Mouse (Mus musculus) ES-E14 (cell line): ENCODE results near the gene Cryaa. TPM values are rescaled to one million over a fixed set of nuclear protein-coding genes. Genes with fewer than 3 reads are reported as not detected.

Experiments
- DNase-seq: peaks from one replicate; pipeline ENCODE4 v3.0.0-alpha.2; 2013; ENCODE audit warnings: low read depth, low spot score
- H3K27ac ChIP-seq: 2 replicates; pipeline ENCODE4 v1.5.1; 2012; ENCODE audit warnings: low read depth, mild to moderate bottlenecking, low read length, moderate library complexity, mixed read lengths; ENCODE audit not compliant: poor library complexity, insufficient read depth, severe bottlenecking
- H3K36me3 ChIP-seq: 2 replicates; pipeline ENCODE4 v1.6.1; 2012; ENCODE audit warnings: mild to moderate bottlenecking, low read length, moderate library complexity, mixed read lengths; ENCODE audit not compliant: control insufficient read depth, poor library complexity, insufficient read depth, severe bottlenecking
- H3K4me1 ChIP-seq, 2 experiments: fragments of 150-350 bp in 1 of 2; sonication (generic) in 1 of 2; 2 replicates each; pipeline ENCODE4 v1.6.1; 2012; ENCODE audit warnings: low read length in 2 of 2, mild to moderate bottlenecking in 1 of 2, mixed read lengths in 1 of 2; ENCODE audit not compliant: control insufficient read depth in 2 of 2, insufficient read depth in 2 of 2, poor library complexity in 1 of 2
- H3K4me3 ChIP-seq, 2 experiments: fragments of 150-350 bp in 1 of 2; sonication (generic) in 1 of 2; 2 replicates each; pipeline ENCODE4 v1.5.1; 2012; ENCODE audit warnings: low read length in 2 of 2, low read depth in 1 of 2, mild to moderate bottlenecking in 1 of 2, mixed read lengths in 1 of 2; ENCODE audit not compliant: insufficient read depth in 1 of 2, poor library complexity in 1 of 2, severe bottlenecking in 1 of 2
- H3K9ac ChIP-seq: 2 replicates; pipeline ENCODE4 v1.6.1; 2012; ENCODE audit warnings: low read depth, mild to moderate bottlenecking, low read length, mixed read lengths; ENCODE audit not compliant: poor library complexity, insufficient read depth, severe bottlenecking
- H3K9me3 ChIP-seq: fragments of 150-350 bp; sonication (generic); 2 replicates; pipeline ENCODE4 v1.6.1; 2012; ENCODE audit warnings: low read depth, mild to moderate bottlenecking, low read length; ENCODE audit not compliant: control insufficient read depth, insufficient read depth
- CHD2 ChIP-seq: IDR thresholded peaks from 2 replicates; pipeline ENCODE4 v1.6.1; 2014; ENCODE audit warnings: mild to moderate bottlenecking, low read depth, low read length, inconsistent platforms
- HCFC1 ChIP-seq: IDR thresholded peaks from 2 replicates; pipeline ENCODE4 v1.6.1; 2012; ENCODE audit warnings: low read length, inconsistent platforms, borderline replicate concordance; ENCODE audit not compliant: insufficient read depth
- MAFK ChIP-seq: IDR thresholded peaks from 2 replicates; pipeline ENCODE4 v1.6.1; 2014; ENCODE audit warnings: mild to moderate bottlenecking, low read depth, low read length, inconsistent platforms; ENCODE audit not compliant: insufficient read depth
- ZC3H11A ChIP-seq: IDR thresholded peaks from 2 replicates; pipeline ENCODE4 v1.6.1; 2012; ENCODE audit warnings: low read depth, mild to moderate bottlenecking, inconsistent platforms, low read length, borderline replicate concordance
- ZNF384 ChIP-seq: IDR thresholded peaks from 2 replicates; pipeline ENCODE4 v1.6.1; 2012; ENCODE audit warnings: low read depth, low read length, inconsistent platforms
- in situ Hi-C, 2 experiments: fragments of 600-800 bp; cut with MboI; formaldehyde crosslinking; loops; one replicate each; pipeline ENCODE4 v1.15.1; 2025; ENCODE audit warnings: low sequenced_read_pairs in 2 of 2, inconsistent platforms in 1 of 2; ENCODE audit not compliant: unreplicated experiment in 2 of 2
- total RNA-seq: library from RNA; depleted of rRNA; stranded (reverse); fragments of 300-350 nt; gene quantifications from 2 replicates; pipeline ENCODE4 v1.2.3, GENCODE M21; 2012

The Cryaa gene
- total RNA-seq, 1 experiment: 0.36 TPM

DNA sequence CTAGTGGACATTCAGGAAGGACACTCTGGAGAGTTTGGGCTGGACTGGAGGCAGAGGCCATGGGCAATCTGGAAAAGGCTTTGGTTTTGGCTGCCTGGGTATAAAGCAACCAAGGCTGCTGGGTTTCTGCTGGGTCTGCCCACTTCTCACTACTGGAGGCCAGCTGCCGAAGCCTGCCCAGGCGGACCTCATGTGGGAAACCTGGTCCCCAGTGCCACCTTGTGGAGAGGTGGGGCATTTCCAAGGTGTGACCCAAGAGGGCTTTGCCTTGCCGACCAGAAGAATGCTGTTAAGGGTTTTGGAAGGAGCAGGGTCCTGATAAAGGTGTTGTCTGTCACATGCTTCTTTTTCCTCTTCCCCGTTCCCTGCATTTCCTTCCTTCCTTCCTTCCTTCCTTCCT lies 12.8 kb upstream of the Cryaa start:
- in situ Hi-C loops: loop anchor here in 1 of 2 experiments (10.0 kb wide), 1 partner anchor 150 kb away; the partner anchor contains the start of gene Wdr4

DNA sequence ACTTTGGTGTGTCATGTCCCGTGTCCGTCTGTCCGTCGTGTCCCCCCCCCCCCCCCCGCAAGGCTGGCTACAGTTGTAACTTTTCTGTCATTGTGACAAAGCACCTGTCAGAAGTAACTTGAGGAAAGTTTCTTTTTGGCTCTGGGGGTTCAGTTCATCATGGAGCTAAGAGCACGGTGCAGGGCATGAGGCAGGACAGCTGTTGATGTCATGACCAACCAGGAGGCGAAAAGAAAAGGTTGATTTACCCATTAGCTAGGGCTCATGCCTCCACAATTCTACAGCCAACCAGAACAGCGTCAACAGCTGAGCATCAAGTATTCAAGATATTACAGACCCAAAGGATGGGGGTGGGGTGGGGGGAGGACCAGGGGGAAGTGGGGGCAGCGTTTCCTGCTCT lies 9.3 kb upstream of the Cryaa start:
- no peaks in the 10 kb centered on the region for H3K9me3 ChIP-seq
- no peak overlapping the region for H3K9ac ChIP-seq
- peaks cover 0 to 2% of the 10 kb centered on the region in 2 experiments; a peak in 2 of 4 replicates for H3K4me1 ChIP-seq
- in situ Hi-C loops: loop anchor here in 1 of 2 experiments (10.0 kb wide), 1 partner anchor 154 kb away; the partner anchor contains the start of gene Wdr4
- H3K27ac ChIP-seq: no peak overlapping the region
- no peak overlapping the region for H3K4me3 ChIP-seq
- H3K36me3 ChIP-seq: no peaks in the 10 kb centered on the region
- no peak for DNase-seq
- TF ChIP-seq HCFC1 (no peak), CHD2 (no peak), MAFK (no peak), ZNF384 (no peak), ZC3H11A (no peak)

More for the DNA sequence above, 12.8 kb upstream of the Cryaa start:
- TF ChIP-seq ZC3H11A (peak; percentile 91), CHD2 (no peak)
- no peak overlapping the region for H3K4me3 ChIP-seq
- peak overlapping the region; percentile 31; the same call in 1 of the 2 replicates for H3K9ac ChIP-seq
- peak; percentile 63 for DNase-seq
- H3K36me3 ChIP-seq: no peaks in the 10 kb centered on the region
- H3K9me3 ChIP-seq: no peaks in the 10 kb centered on the region
- H3K27ac ChIP-seq: no peak overlapping the region
- peaks cover 0 to 5% of the 10 kb centered on the region in 2 experiments; a peak in 2 of 4 replicates for H3K4me1 ChIP-seq

DNA sequence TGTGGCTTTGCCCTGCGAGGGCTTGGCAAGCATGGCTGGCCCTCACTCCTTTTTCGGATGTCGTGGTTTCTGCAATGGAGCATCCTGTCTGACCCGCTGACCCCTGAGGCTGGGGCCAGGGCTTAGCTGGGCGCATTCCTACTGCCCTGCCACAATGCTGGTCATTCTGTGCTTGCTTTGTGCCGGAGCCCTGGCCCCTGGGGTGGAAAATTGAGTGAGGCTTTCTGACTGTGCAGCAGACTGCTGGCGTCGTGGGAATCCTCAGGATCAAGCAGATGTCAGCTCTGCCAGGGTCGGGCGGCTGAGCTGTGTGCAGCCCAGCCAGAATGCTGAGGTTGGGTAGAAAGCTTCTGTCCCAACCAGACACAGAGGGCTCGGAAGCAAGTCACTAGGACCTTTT lies 7.4 kb upstream of the Cryaa start:
- no peaks in the 10 kb centered on the region for H3K9me3 ChIP-seq
- DNase-seq: no peak
- H3K4me3 ChIP-seq: no peak overlapping the region
- no peaks in the 10 kb centered on the region for H3K4me1 ChIP-seq
- in situ Hi-C loops: no loop called here
- no peak overlapping the region for H3K27ac ChIP-seq
- H3K9ac ChIP-seq: no peak overlapping the region
- TF ChIP-seq MAFK (no peak), ZNF384 (no peak), HCFC1 (no peak), CHD2 (no peak)
- H3K36me3 ChIP-seq: no peaks in the 10 kb centered on the region

DNA sequence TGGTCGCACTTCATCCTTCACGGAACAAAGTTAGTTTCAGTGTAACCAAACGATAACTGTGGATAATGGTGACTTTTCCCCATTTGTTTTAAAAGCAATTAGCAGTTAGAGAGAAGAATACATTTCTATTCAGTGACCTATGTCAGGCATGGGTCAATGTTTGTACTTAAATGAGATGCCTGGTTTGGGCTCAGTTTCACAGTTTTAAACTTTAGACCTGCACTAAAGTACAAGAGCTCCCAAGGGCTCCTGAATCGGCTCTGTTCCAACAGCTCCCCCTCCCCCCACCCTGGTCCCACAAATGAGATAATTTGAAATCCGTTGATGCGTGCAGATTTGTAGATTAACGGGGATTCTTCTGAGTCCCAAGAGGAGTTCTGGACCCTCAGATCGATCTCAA lies 5.9 kb upstream of the Cryaa start:
- TF ChIP-seq MAFK (no peak), ZNF384 (no peak), CHD2 (no peak), HCFC1 (no peak), ZC3H11A (no peak)
- in situ Hi-C loops: no loop called here
- no peak overlapping the region for H3K27ac ChIP-seq
- DNase-seq: no peak
- H3K9ac ChIP-seq: no peak overlapping the region
- no peak overlapping the region for H3K4me3 ChIP-seq
- H3K36me3 ChIP-seq: no peaks in the 10 kb centered on the region
- no peaks in the 10 kb centered on the region for H3K9me3 ChIP-seq
- no peaks in the 10 kb centered on the region for H3K4me1 ChIP-seq

GRCm38 (mm10) chr17:31672279-31672678 lies 5.3 kb upstream of the Cryaa start:
- Histone ChIP-seq H3K36me3 (no peaks in the 10 kb centered on the region), H3K4me1 (no peaks in the 10 kb centered on the region)
- in situ Hi-C loops: no loop called here

More at GRCm38 (mm10) chr17:31672279-31672678, 5.3 kb upstream of the Cryaa start:
- H3K27ac ChIP-seq: no peak overlapping the region
- DNase-seq: no peak
- H3K4me3 ChIP-seq: no peak overlapping the region
- H3K9me3 ChIP-seq: no peaks in the 10 kb centered on the region
- TF ChIP-seq ZNF384: no peak
- TF ChIP-seq HCFC1: no peak
- no peak for TF ChIP-seq CHD2
- TF ChIP-seq ZC3H11A: no peak
- TF ChIP-seq MAFK: no peak
- no peak overlapping the region for H3K9ac ChIP-seq
